Mouse (Mus musculus): ENCODE measurements around the gene Acoxl.

Gene Acoxl

DNA sequence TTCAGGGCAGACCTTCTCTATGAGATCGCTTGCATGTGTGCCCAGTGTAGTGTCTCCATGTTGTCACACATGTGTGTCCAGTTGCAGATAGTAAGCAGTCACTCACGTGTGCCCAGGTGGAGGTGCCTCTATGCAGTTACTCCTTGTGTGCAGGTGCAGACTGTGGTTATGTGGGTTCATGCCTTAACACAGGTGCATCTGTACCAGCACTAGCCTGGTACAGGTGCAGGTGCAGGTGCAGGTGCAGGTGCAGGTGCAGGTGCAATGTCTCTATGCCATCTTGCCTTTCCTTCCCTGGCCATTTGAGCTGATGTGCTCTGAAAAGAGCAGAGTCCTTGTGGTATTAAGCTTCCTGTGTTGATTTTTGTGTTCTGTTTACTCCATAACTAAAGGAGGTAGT lies 100.5 kb downstream of the Acoxl start:
- no peak for DNase-seq (ENCODE audit: low spot score)

GRCm38 (mm10) chr2:127960579-127960978 lies 121.9 kb downstream of the Acoxl start:
- no peak for DNase-seq (ENCODE audit: low spot score)

- no peak for DNase-seq (ENCODE audit: low spot score)
These were observed 122.5 kb downstream of the Acoxl start for GRCm38 (mm10) chr2:127961154-127961553.

- DNase-seq (ENCODE audit: low spot score): no peak
These were observed 123.2 kb downstream of the Acoxl start for GRCm38 (mm10) chr2:127961802-127962433.

- no peak for DNase-seq (ENCODE audit: low spot score)
These were observed 130.3 kb downstream of the Acoxl start for GRCm38 (mm10) chr2:127968944-127969343.

GRCm38 (mm10) chr2:127976276-127976675 lies 137.6 kb downstream of the Acoxl start:
- no peak for DNase-seq (ENCODE audit: low spot score)

DNA sequence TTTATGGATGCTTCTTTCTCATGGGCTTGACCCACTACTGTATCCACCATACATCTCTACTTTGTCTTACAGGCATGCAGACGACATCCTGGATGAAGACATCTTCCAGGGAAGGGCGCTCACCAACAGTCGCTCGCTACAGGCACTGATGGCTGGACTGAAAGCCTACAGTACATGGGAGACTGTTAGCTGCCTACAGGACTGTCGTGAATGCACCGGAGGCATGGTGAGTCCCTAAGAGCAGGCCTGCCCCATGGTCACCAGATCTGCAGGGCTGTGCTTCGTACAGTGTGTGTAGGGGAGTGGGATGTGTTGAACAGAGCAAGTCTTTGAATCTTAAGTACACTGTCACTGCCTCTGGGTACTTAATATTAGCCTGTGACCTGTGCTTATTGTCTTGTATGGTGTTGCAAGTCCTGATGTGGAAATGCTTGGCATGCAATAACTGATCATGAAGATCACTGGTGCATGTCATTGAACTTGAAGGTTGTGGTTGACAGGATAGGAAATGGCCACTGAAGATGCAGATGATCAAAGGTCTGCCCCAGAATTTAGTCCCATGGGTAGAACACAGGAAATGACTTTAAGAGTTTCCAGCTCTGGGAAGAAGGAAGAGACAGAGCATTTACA lies 140.0 kb downstream of the Acoxl start:
- DNase-seq (ENCODE audit: low spot score): no peak

DNA sequence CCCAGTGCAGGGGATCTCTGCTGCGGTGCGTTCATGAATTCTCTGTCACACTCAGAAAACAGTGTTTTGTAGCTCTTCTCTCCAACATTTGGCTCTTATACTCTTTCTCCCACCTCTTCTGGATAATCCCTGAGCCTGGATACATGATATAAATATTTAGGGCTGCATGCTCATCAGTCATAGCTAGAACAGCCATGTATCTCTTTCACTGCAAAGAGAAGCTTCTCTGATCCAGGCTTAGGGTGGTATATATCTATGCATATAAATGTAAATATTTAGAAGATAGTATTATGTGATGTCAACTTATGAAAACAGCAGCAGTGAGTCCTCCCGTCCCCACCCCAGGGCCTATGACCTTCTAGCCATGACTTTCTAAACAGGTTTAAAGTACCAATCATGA lies 143.9 kb downstream of the Acoxl start:
- DNase-seq (ENCODE audit: low spot score): no peak

GRCm38 (mm10) chr2:127983301-127983700 lies 144.6 kb downstream of the Acoxl start:
- DNase-seq (ENCODE audit: low spot score): no peak

DNA sequence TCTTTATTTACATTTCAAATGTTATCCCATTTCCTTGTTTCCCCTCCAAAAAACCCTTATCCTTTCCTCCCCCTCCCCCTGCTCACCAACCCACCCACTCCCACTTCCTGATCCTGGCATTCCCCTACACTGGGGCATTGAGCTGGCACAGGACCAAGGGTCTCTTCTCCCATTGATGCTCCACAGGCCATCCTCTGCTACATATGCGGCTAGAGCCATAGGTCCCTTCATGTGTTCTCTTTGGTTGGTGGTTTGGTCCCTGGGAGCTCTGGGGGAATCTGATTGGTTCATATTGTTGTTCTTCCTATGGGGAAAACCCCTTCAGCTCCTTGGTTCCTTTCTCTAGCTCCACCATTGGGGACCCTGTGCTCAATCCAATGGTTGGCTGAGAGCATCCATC lies 145.3 kb downstream of the Acoxl start:
- DNase-seq (ENCODE audit: low spot score): no peak

GRCm38 (mm10) chr2:127987706-127988105 lies 149.0 kb downstream of the Acoxl start:
- DNase-seq (ENCODE audit: low spot score): no peak

GRCm38 (mm10) chr2:127990856-127991479 lies 152.3 kb downstream of the Acoxl start:
- peak; percentile 9 for DNase-seq (ENCODE audit: low spot score)

DNA sequence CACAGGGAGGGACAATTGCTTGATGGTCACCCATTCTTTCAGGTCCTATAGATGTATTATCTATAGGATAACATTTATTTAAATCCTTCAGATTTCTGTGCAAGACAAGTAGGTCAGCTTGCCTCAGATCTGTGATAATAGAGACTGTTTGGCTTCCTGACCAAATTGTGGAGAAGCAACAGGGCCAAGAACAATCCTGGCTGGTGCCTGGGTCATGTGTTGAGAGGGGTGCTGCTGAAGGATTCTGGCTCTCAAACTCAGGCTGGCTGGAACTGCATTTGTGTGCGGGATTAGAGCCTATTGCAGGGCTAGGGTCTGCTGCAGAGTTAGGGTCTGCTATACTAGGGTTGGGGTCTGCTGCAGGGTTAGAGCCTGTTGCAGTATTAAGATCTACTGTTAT lies 153.0 kb downstream of the Acoxl start:
- no peak for DNase-seq (ENCODE audit: low spot score)

GRCm38 (mm10) chr2:128008662-128009423 lies 170.2 kb downstream of the Acoxl start:
- no peak for DNase-seq (ENCODE audit: low spot score)

GRCm38 (mm10) chr2:128014613-128015012 lies 175.9 kb downstream of the Acoxl start:
- no peak for DNase-seq (ENCODE audit: low spot score)

- no peak for DNase-seq (ENCODE audit: low spot score)
These were observed 176.9 kb downstream of the Acoxl start for GRCm38 (mm10) chr2:128015602-128016001.

DNA sequence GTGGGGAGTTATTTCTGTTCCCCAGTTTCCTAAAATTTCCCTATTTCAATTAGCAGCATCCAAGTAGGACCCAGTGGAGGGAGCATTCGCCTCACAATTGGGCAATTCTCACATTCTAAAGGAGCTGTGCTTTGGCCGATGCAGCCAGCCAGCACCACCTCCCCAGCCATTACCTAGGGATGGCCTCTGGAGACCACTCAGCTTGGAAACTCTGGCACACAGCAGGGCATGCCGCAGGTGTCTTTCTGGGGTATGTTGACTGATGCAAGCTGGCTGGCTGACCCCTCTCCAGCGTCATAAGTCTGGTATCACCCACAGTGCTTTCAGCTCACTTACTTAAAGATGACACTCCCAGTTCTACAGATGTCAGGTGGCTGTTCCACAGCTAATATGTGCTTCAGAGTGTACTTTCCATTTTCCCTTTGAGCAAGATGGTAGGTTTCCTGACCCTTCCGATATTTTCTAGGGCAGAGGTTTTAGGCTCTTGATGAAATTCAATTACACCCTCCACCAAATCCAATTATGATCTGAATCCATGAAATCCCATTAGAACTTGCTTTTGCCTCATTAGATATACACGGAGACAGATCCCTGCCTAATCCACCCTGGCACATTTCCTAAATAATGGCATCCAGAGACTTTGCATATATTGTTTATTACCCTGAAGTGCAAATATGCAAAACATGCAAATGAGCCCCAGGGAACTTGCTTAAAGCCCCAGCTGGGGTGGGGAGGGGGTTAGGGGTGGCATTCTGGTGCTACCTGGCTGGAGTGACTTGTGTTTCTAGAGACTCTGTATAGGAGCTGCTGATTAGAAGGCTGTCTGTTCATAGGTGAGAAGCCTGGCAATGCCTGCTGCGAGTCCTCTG lies 181.6 kb downstream of the Acoxl start:
- no peak for DNase-seq (ENCODE audit: low spot score)

DNA sequence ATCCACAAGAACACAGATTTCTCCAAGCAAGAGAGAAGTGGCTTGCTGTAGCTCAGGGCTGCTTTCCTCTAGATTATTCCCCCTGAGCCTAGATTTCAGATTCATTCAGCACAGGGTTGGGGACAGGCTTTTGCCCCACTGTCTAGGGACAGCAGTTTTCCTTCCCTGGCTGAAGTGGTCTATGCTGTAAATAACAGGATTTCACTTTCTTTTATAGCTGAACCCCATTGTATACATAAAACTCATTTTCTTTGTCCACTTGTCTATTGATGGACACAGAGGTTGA lies 182.2 kb downstream of the Acoxl start:
- DNase-seq (ENCODE audit: low spot score): no peak

GRCm38 (mm10) chr2:128023855-128024254 lies 185.2 kb downstream of the Acoxl start:
- no peak for DNase-seq (ENCODE audit: low spot score)

DNA sequence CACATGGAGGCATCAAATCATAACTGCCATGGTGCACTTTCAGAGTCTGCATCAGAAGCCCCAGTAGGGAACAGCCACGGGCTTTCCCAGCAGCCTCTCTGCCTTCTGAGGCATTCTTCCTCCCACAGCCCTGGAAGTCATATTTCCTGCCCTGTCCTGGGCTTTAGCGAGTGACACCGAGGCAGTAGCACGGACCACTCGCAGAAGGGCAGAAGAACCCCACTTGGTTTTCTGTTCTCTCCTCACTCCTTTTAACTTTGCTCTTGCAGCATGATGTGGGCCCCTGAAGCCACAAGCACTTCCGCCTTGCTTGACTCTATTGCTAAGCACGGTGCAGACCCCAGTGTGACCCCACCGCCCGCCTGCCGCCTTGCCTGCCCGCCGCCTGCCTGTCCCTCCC lies 189.0 kb downstream of the Acoxl start:
- no peak for DNase-seq (ENCODE audit: low spot score)

DNA sequence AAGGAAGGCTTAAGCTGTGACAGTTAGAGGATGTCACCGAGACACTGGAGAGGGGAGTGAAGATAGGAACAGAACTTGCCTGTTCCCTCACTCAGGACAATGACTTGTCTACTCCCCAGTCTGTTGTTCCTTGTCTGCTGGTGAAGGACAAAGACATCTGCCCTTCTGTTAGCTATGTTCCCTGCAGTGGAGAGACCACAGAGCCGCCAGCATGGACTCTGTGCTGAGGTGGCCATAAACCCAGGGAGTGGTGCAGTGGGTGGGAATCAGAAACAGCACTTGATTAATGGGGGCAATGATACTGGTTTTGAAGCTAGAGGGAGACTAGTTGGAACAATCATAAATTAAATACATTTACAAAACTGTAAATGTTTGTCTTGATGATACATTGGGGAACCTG lies 191.3 kb downstream of the Acoxl start:
- no peak for DNase-seq (ENCODE audit: low spot score)

GRCm38 (mm10) chr2:128032111-128032510 lies 193.4 kb downstream of the Acoxl start:
- DNase-seq (ENCODE audit: low spot score): no peak

Data from ovary, postnatal 14 days (tissue).